ENCODE assay signal across 10 mouse cellular contexts in genomic region chr12:27604061-27604679, GRCm38 (mm10).
A peak's percentile ranks its signal among the peaks of the same experiment; 100 is the strongest.
DNase-seq lines count a peak whose midpoint lies in the region; ATAC-seq and TF ChIP-seq lines count a peak whose summit lies in the region.
"Had no signal": no experiment of that assay in that cellular context is flagged by ENCODE, and none has a peak within 500 bp of the region (broad histone marks: within the 10 kb centered on the region; RNA-seq: fewer than 3 reads in every experiment).

No protein-coding gene starts in this region.

- no peak for TF ChIP-seq EP300 in heart, adult 2 months (IDR thresholded peaks at IDR 0.05; ENCODE audit: insufficient read depth, low read depth, low read length)
- no peak for TF ChIP-seq EP300 in lung, postnatal 0 days (IDR thresholded peaks at IDR 0.05)

- peak; percentile 88 for ATAC-seq in embryonic facial prominence, embryonic 14.5 days (ENCODE audit: low read depth)
- ATAC-seq in lung, postnatal 0 days: peak; percentile 44; the same call in 1 of the 2 replicates

- TF ChIP-seq POLR2A in heart, adult 2 months (IDR thresholded peaks at IDR 0.05; ENCODE audit: insufficient read depth, low read depth, low read length): no peak

- no peak overlapping the region for H3K27ac ChIP-seq in heart, adult 2 months
- 0 out of 2 replicates have a peak overlapping the region, but pooled peaks have one; percentile 15 for H3K27ac ChIP-seq in embryonic facial prominence, embryonic 14.5 days (replicated peaks; ENCODE audit: low read depth, low read length)
- H3K27ac ChIP-seq in lung, postnatal 0 days (ENCODE audit: low read length): no peak overlapping the region

- no peaks in the 10 kb centered on the region for H3K4me1 ChIP-seq in heart, adult 2 months (ENCODE audit: control insufficient read depth, insufficient read depth, low read length)
- H3K4me1 ChIP-seq in embryonic facial prominence, embryonic 14.5 days (ENCODE audit: control insufficient read depth, insufficient read depth, low read length): peaks cover 13% of the 10 kb centered on the region; the same call in 1 of the 2 replicates
- no peaks in the 10 kb centered on the region for H3K4me1 ChIP-seq in lung, postnatal 0 days (ENCODE audit: insufficient read depth, low read depth, low read length)

- 16% methylated on average over 1 of the region's 1 CpGs for WGBS in heart, adult 2 months
- 38% methylated on average over 1 of the region's 1 CpGs for WGBS in embryonic facial prominence, embryonic 14.5 days
- 23% methylated on average over 1 of the region's 1 CpGs for whole genome bisulfite sequencing in lung, postnatal 0 days

- no peaks in the 10 kb centered on the region for H3K9me3 ChIP-seq in embryonic facial prominence, embryonic 14.5 days (ENCODE audit: control insufficient read depth, low read length)
- H3K9me3 ChIP-seq in lung, postnatal 0 days (ENCODE audit: low read length): no peaks in the 10 kb centered on the region

- no peaks in the 10 kb centered on the region for H3K36me3 ChIP-seq in heart, adult 2 months (ENCODE audit: control insufficient read depth, insufficient read depth, low read length)
- H3K36me3 ChIP-seq in embryonic facial prominence, embryonic 14.5 days (ENCODE audit: control insufficient read depth, insufficient read depth, low read length): no peaks in the 10 kb centered on the region
- H3K36me3 ChIP-seq in lung, postnatal 0 days (ENCODE audit: insufficient read depth, low read length): no peaks in the 10 kb centered on the region

- H3K79me2 ChIP-seq in heart, adult 2 months (replicated peaks; ENCODE audit: control insufficient read depth, insufficient read depth, low read length): no peaks in the 10 kb centered on the region

- H3K9ac ChIP-seq in heart, adult 2 months (ENCODE audit: low read depth, low read length): no peak overlapping the region
- no peak overlapping the region for H3K9ac ChIP-seq in embryonic facial prominence, embryonic 14.5 days (ENCODE audit: low read depth, low read length)
- H3K9ac ChIP-seq in lung, postnatal 0 days (replicated peaks; ENCODE audit: low read depth): no peak overlapping the region

- no peak for TF ChIP-seq CTCF in heart, adult 2 months (IDR thresholded peaks at IDR 0.05)
- no peak for TF ChIP-seq CTCF in lung, postnatal 0 days (IDR thresholded peaks at IDR 0.05)

- no peaks in the 10 kb centered on the region for H3K27me3 ChIP-seq in heart, adult 2 months (ENCODE audit: control insufficient read depth, insufficient read depth, low read length)
- no peaks in the 10 kb centered on the region for H3K27me3 ChIP-seq in embryonic facial prominence, embryonic 14.5 days (replicated peaks; ENCODE audit: control insufficient read depth, insufficient read depth, low read length)
- no peaks in the 10 kb centered on the region for H3K27me3 ChIP-seq in lung, postnatal 0 days (replicated peaks; ENCODE audit: insufficient read depth, low read length)
- H3K27me3 ChIP-seq: CH12.LX had no signal

- intact Hi-C loops in heart, adult 2 months (cut with DNase I): no loop called here

- no peak overlapping the region for H3K4me2 ChIP-seq in embryonic facial prominence, embryonic 14.5 days (ENCODE audit: low read depth, low read length)
- H3K4me2 ChIP-seq in lung, postnatal 0 days (replicated peaks; ENCODE audit: low read depth, low read length): no peak overlapping the region

- H3K4me3 ChIP-seq in heart, adult 2 months: no peak overlapping the region
- H3K4me3 ChIP-seq in embryonic facial prominence, embryonic 14.5 days (ENCODE audit: low read depth, low read length): no peak overlapping the region
- no peak overlapping the region for H3K4me3 ChIP-seq in lung, postnatal 0 days (ENCODE audit: low read depth, low read length)

- DNase-seq in heart, adult 11 months: peak; percentile 79
- no peak for DNase-seq in heart, adult 2 months
- peak; percentile 3 to 7 for DNase-seq in lung, adult 18-20 months
- no peak for DNase-seq in lung, postnatal 25 days (ENCODE audit: low spot score)
- peak; percentile 93 for DNase-seq in embryonic facial prominence, embryonic 14.5 days (ENCODE audit: low spot score)
- DNase-seq in lung, postnatal 0 days (ENCODE audit: low spot score): peak; percentile 38
- DNase-seq in liver: no peak
- DNase-seq in heart, adult 18-20 months: no peak
- DNase-seq: midbrain, embryonic 14.5 days had no signal

Comparison
In these comparisons a context has a peak if more than half of its experiments do, and no peak if none do; other contexts are left out.
1. DNase-seq: peak in heart, adult 11 months (single experiment), lung, adult 18-20 months (2 of 2), embryonic facial prominence, embryonic 14.5 days (single experiment) and lung, postnatal 0 days (single experiment); none in heart, adult 2 months (0 of 2), lung, postnatal 25 days (single experiment), liver (single experiment) and heart, adult 18-20 months (0 of 2).